Mouse (Mus musculus) B cell, adult 67 days (primary cell): ENCODE data around the gene Tbx6. TPM values are rescaled to one million over a fixed set of nuclear protein-coding genes. Genes with fewer than 3 reads are reported as not detected.

Source experiments
- total RNA-seq, 2 experiments: library from RNA; stranded (reverse); gene quantifications; 4 replicates each; pipeline ENCODE4 v1.2.4; 2023

The Tbx6 gene
- 10 to 100 TPM; 11.8 to 12.3 TPM for total RNA-seq

GRCm38 (mm10) chr7:126780971-126781635 is at the start of gene Tbx6:
Gene Tbx6 (plus strand): TSS chr7:126781483.

GRCm38 (mm10) chr7:126759050-126759671 is 22.1 kb upstream of the Tbx6 start, which contains the start of gene Mapk3:
Gene Mapk3 (plus strand): TSS chr7:126759601.

GRCm38 (mm10) chr7:126766201-126766600 is 15.1 kb upstream of the Tbx6 start, which contains the start of gene Gdpd3:
Gene Gdpd3 (plus strand): TSS chr7:126766334.

GRCm38 (mm10) chr7:126776598-126777057 is 4.7 kb upstream of the Tbx6 start, which contains the start of gene Ypel3:
Gene Ypel3 (plus strand): TSS chr7:126776955.

GRCm38 (mm10) chr7:126791851-126792720 is 10.8 kb downstream of the Tbx6 start, which contains the start of gene Ppp4c:
Gene Ppp4c (minus strand): TSS chr7:126792496.

GRCm38 (mm10) chr7:126797411-126798126 is 16.3 kb downstream of the Tbx6 start, which contains the start of gene Fam57b:
Gene Fam57b (plus strand): TSS chr7:126797668.

GRCm38 (mm10) chr7:126831539-126831938 is 50.3 kb downstream of the Tbx6 start, which contains the start of gene 4930451I11Rik:
Gene 4930451I11Rik (minus strand): TSS chr7:126831639.

Other genes starting within 250 kb of the Tbx6 start
- gene Eif3c, start 215.1 kb upstream of the Tbx6 start, total RNA-seq, result 100 to 1,000 TPM; 152 to 156 TPM
- gene Apobr, start 196.5 kb upstream of the Tbx6 start, total RNA-seq, result 1 to 10 TPM; 2.4 to 4.1 TPM
- gene Cln3, start 195.7 kb upstream of the Tbx6 start, total RNA-seq, result 10 to 100 TPM; 77.3 to 79.4 TPM
- gene Il27, start 186.5 kb upstream of the Tbx6 start, total RNA-seq, result not detected
- gene Nupr1, start 150.6 kb upstream of the Tbx6 start, total RNA-seq, result not detected
- gene Sgf29, start 132.2 kb upstream of the Tbx6 start, total RNA-seq, result 10 to 100 TPM; 71.9 to 77.9 TPM
- not detected for gene Sult1a1, start 105.1 kb upstream of the Tbx6 start, total RNA-seq
- 10 to 100 TPM; 96.7 to 97.7 TPM for gene Bola2, start 86.1 kb upstream of the Tbx6 start, total RNA-seq
- gene Slx1b, start 85.7 kb upstream of the Tbx6 start, total RNA-seq, result 1 to 10 TPM; 6.6 to 10.0 TPM
- 1,000 to 10,000 TPM; 1,399 to 1,442 TPM for gene Coro1a, start 73.7 kb upstream of the Tbx6 start, total RNA-seq
- 10 to 100 TPM; 44.4 to 44.7 TPM for gene Mapk3, start 21.9 kb upstream of the Tbx6 start, total RNA-seq
- 1 to 10 TPM; 2.8 to 5.7 TPM for gene Gdpd3, start 15.1 kb upstream of the Tbx6 start, total RNA-seq
- gene Ypel3, start 4.5 kb upstream of the Tbx6 start, total RNA-seq, result 100 to 1,000 TPM; 274 to 280 TPM
- 100 to 1,000 TPM; 276 to 290 TPM for gene Ppp4c, start 11.0 kb downstream of the Tbx6 start, total RNA-seq
- not detected for gene Fam57b, start 16.2 kb downstream of the Tbx6 start, total RNA-seq
- not detected for gene 4930451I11Rik, start 50.2 kb downstream of the Tbx6 start, total RNA-seq
- gene Doc2a, start 65.9 kb downstream of the Tbx6 start, total RNA-seq, result not detected
- 10 to 100 TPM; 26.6 to 34.7 TPM for gene Hirip3, start 80.5 kb downstream of the Tbx6 start, total RNA-seq
- 10 to 100 TPM; 93.9 to 94.9 TPM for gene Ino80e, start 80.9 kb downstream of the Tbx6 start, total RNA-seq
- 100 to 1,000 TPM in 1 of 2 experiments, 10 to 100 TPM in 1; 99.5 to 101 TPM for gene Taok2, start 103.2 kb downstream of the Tbx6 start, total RNA-seq
- gene Tmem219, start 141.4 kb downstream of the Tbx6 start, total RNA-seq, result 10 to 100 TPM; 48.7 to 52.4 TPM
- gene Kctd13, start 147.4 kb downstream of the Tbx6 start, total RNA-seq, result 10 to 100 TPM; 43.5 to 46.3 TPM
- not detected for gene Asphd1, start 168.1 kb downstream of the Tbx6 start, total RNA-seq
- gene Sez6l2, start 169.1 kb downstream of the Tbx6 start, total RNA-seq, result 1 to 10 TPM; 6.3 to 7.0 TPM
- 10 to 100 TPM; 78.8 to 82.2 TPM for gene Cdipt, start 194.4 kb downstream of the Tbx6 start, total RNA-seq
- gene Cdiptos, start 194.6 kb downstream of the Tbx6 start, total RNA-seq, result 1 to 10 TPM in 1 of 2 experiments, under 1 TPM in 1; 0.81 to 1.7 TPM
- gene Mvp, start 233.1 kb downstream of the Tbx6 start, total RNA-seq, result 10 to 100 TPM; 48.6 to 50.8 TPM
- gene Pagr1b, start 235.0 kb downstream of the Tbx6 start, total RNA-seq, result 1 to 10 TPM in 1 of 2 experiments, not detected in 1; 2.8 TPM
- 10 to 100 TPM in 1 of 2 experiments, 1 to 10 TPM in 1; 4.6 to 47.0 TPM for gene Pagr1a, start 235.9 kb downstream of the Tbx6 start, total RNA-seq
- 10 to 100 TPM; 16.6 to 46.2 TPM for gene Gm42742, start 239.6 kb downstream of the Tbx6 start, total RNA-seq
- gene Prrt2, start 239.7 kb downstream of the Tbx6 start, total RNA-seq, result 1 to 10 TPM; 1.2 to 1.9 TPM
- gene Maz, start 245.6 kb downstream of the Tbx6 start, total RNA-seq, result 100 to 1,000 TPM; 251 to 254 TPM